Mouse (Mus musculus) Patski (cell line): ENCODE measurements around the gene Poc5. TPM values are rescaled to one million over a fixed set of nuclear protein-coding genes. Genes with fewer than 3 reads are reported as not detected.

Experiments used
- ATAC-seq: fragments of 100-300 bp; one replicate; pipeline ENCODE4 v1.8.0; 2021
- CTCF ChIA-PET: fragments of 350-600 bp; sonication (Branson Sonifier 250); formaldehyde crosslinking; loops from one replicate; lab custom pipeline; 2022; ENCODE audit warnings: inconsistent platforms; lab: Charles Lee
- POLR2A ChIA-PET: fragments of 350-600 bp; sonication (Branson Sonifier 250); formaldehyde crosslinking; loops from one replicate; lab custom pipeline; 2022; ENCODE audit warnings: antibody characterized with exemption, inconsistent platforms; lab: Charles Lee
- DNase-seq: peaks from one replicate; pipeline ENCODE4 v3.0.0-alpha.2; 2011; ENCODE audit warnings: low read depth, low spot score
- H3K27me3 ChIP-seq: fragments of 371-371 bp; one replicate; pipeline ENCODE4 v1.5.1; 2021
- CTCF ChIP-seq: fragments of 100-300 bp; IDR thresholded peaks from one replicate; pipeline ENCODE4 v1.5.1; 2021
- in situ Hi-C: fragments of 300-500 bp; cut with MboI; formaldehyde crosslinking; loops from 3 replicates; pipeline ENCODE4 v1.11.1; 2018; ENCODE audit warnings: low pct_unique_long_range_greater_than_20kb, mixed read lengths
- polyA plus RNA-seq: library from polyadenylated mRNA; unstranded; gene quantifications from one replicate; pipeline ENCODE4 v1.2.3, GENCODE M21; 2021

Poc5 gene
- polyA plus RNA-seq, 1 experiment from 2014 or later = 17.6 TPM

DNA sequence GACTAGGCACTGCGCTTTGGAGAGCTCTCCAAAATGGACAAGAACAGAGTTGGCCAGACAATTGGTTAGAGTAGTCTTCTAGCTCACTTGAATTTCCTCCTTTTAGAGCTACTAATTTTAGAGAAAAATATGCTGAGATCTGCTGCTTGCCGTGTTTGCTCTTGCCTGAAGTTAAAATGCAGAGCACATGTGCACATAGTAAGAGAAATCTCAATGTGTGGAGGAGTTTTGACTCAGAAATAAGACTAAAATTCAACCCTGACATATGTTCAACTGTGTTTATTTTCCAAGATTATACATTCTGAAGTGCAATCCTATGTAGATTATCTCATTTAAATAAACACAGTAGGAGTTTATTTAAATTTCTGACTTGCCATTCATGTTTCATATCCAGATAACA lies 17.4 kb downstream of the Poc5 start:
- ChIA-PET POLR2A (no interaction called here), CTCF (interaction anchor here (0.9 to 1.2 kb wide), 2 partner anchors 11 to 188 kb away, joined by 3 to 5 read pairs; no protein-coding TSS in a partner anchor)
- ATAC-seq = no peak
- in situ Hi-C loops = no loop called here
- H3K27me3 ChIP-seq = no peaks in the 10 kb centered on the region
- TF ChIP-seq CTCF = no peak
- no peak for DNase-seq

DNA sequence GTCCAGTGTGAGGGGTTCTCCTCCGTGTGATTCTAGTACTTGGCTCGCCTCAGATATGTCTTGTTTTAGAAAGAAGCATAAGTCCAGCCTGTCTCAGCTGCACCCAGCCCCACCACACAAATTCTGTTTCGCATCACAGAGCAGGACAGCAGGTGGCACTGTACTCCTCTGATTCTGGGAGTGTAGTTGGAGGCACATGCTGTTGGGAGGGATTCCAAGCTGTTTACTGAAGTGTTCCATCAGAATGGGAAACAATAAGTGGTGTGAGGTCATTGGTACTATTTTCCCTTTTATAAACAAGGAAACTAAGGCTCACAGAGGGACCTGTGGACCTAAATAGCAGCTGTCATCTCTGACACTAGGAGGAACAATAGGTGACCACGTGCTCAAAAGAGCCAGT lies 18.9 kb downstream of the Poc5 start:
- TF ChIP-seq CTCF = peak; percentile 76
- no peak for DNase-seq
- no peaks in the 10 kb centered on the region for H3K27me3 ChIP-seq
- CTCF ChIA-PET = interaction anchor here (1.0 to 1.5 kb wide), 4 partner anchors 12 to 206 kb away, joined by 3 read pairs; no protein-coding TSS in a partner anchor
- ATAC-seq = no peak
- in situ Hi-C loops = no loop called here
- POLR2A ChIA-PET = no interaction called here

DNA sequence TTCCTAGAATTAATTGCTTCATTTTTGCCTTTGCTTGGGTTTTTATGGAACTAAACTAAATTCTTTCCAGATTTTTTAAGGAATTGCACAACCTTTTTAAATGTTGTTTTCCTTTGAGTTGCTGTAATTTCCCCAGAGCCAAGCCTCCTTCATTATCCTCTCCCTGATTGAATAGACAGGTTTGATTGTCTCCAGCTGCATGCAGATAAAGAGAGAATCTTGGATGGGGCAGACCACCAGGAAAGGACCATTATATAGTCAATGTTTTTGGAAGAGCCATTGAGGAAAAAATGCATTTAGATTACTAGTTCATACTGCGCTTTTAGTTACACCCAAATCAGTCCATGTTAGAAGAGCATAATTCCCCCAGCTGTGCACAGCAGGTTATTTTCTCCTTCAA lies 20.7 kb downstream of the Poc5 start:
- H3K27me3 ChIP-seq = no peaks in the 10 kb centered on the region
- TF ChIP-seq CTCF = no peak
- CTCF ChIA-PET = interaction anchor here (0.7 to 1.3 kb wide), 2 partner anchors 16 to 195 kb away, joined by 3 read pairs; no protein-coding TSS in a partner anchor
- in situ Hi-C loops = no loop called here
- DNase-seq (no peak), ATAC-seq (no peak)
- POLR2A ChIA-PET = no interaction called here

- H3K27me3 ChIP-seq = no peaks in the 10 kb centered on the region
- no peak for DNase-seq
- in situ Hi-C loops = no loop called here
- ChIA-PET CTCF (interaction anchor here (0.9 to 1.6 kb wide), 2 partner anchors 12 to 17 kb away, joined by 3 read pairs; no protein-coding TSS in a partner anchor), POLR2A (no interaction called here)
- no peak for TF ChIP-seq CTCF
- ATAC-seq = no peak
These were observed 26.3 kb downstream of the Poc5 start for GRCm38 (mm10) chr13:96414384-96414783.

- H3K27me3 ChIP-seq = no peaks in the 10 kb centered on the region
- in situ Hi-C loops = no loop called here
- DNase-seq (no peak), ATAC-seq (no peak)
- POLR2A ChIA-PET = no interaction called here
- TF ChIP-seq CTCF = no peak
- CTCF ChIA-PET = interaction anchor here (1.3 kb wide), 1 partner anchor 9 kb away, joined by 4 read pairs; no protein-coding TSS in a partner anchor
These were observed 28.3 kb downstream of the Poc5 start for GRCm38 (mm10) chr13:96416380-96416779.

- ChIA-PET CTCF (interaction anchor here (0.9 to 1.4 kb wide), 2 partner anchors 11 to 15 kb away, joined by 3 read pairs; no protein-coding TSS in a partner anchor), POLR2A (no interaction called here)
These were observed 29.2 kb downstream of the Poc5 start for GRCm38 (mm10) chr13:96417261-96417813.

GRCm38 (mm10) chr13:96418487-96418886 lies 30.4 kb downstream of the Poc5 start:
- ChIA-PET POLR2A (no interaction called here), CTCF (no interaction called here)
- H3K27me3 ChIP-seq = no peaks in the 10 kb centered on the region
- in situ Hi-C loops = no loop called here
- DNase-seq (no peak), ATAC-seq (no peak)
- no peak for TF ChIP-seq CTCF

More at GRCm38 (mm10) chr13:96417261-96417813, 29.2 kb downstream of the Poc5 start:
- in situ Hi-C loops = no loop called here
- DNase-seq = no peak
- no peak for ATAC-seq
- no peak for TF ChIP-seq CTCF
- no peaks in the 10 kb centered on the region for H3K27me3 ChIP-seq

DNA sequence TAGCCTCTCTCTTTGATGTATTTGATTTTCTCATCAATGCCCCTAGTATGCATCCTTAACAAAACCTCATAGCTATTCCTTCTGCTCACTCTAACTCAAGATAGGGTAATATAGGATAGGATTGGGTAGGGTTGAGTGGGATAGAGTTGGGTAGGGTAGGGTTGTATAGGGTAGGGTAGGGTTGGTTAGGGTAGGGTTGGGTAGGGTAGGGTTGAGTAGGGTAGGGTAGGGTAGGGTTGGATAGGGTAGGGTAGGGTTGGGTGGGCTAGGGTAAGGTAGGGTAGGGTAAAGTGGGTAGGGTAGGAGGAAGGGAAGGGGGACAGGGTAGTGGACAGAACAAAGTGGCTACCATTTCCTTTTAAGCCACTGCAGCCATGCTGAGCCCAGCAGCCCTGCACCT lies 33.1 kb downstream of the Poc5 start:
- DNase-seq (no peak), ATAC-seq (no peak)
- in situ Hi-C loops = no loop called here
- ChIA-PET CTCF (interaction anchor here (1.7 kb wide), 1 partner anchor 10 kb away, joined by 5 read pairs; no protein-coding TSS in a partner anchor), POLR2A (no interaction called here)
- no peaks in the 10 kb centered on the region for H3K27me3 ChIP-seq
- no peak for TF ChIP-seq CTCF

DNA sequence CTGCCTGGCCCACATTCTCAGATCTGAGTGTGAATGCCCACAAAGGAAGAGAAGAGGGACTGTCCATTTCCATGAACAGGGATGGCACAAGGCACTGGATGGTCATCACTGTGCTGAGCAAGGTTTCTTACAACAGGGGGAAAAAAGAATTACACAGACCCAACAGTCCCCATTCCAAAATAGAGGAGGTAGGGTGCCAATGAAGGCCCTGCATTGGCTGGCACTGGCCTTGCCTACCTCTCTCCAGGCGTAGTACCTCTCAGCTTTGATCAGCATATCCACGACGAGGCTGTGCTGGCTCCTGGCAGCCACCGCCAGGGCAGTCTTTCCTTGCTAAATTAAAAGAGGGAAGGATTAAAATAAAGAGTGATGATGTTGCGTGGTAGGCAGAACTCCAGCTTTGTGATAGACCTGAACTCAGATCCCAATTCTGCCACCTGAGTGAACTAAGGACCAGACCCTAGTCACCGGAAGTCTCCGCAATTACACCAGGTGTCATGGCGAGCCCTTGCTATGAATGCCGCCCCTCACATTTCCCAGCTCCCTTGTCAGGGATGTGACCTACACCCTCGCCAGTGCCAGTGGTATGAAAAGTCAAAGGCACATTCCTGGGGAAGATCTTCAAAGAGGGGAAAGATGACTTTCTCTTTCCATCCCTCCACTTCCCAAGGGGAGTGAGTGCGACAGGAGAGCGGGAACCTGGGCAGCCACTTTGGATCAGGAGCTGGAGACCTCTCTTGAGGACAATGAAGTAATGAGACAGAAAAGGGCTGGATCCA lies 36.6 kb downstream of the Poc5 start:
- ChIA-PET CTCF (interaction anchor here (1.1 to 1.7 kb wide), 3 partner anchors 8 to 169 kb away, joined by 3 to 4 read pairs (median 3); no protein-coding TSS in a partner anchor), POLR2A (no interaction called here)
- ATAC-seq = no peak
- no peaks in the 10 kb centered on the region for H3K27me3 ChIP-seq
- DNase-seq = no peak
- no peak for TF ChIP-seq CTCF
- in situ Hi-C loops = no loop called here

DNA sequence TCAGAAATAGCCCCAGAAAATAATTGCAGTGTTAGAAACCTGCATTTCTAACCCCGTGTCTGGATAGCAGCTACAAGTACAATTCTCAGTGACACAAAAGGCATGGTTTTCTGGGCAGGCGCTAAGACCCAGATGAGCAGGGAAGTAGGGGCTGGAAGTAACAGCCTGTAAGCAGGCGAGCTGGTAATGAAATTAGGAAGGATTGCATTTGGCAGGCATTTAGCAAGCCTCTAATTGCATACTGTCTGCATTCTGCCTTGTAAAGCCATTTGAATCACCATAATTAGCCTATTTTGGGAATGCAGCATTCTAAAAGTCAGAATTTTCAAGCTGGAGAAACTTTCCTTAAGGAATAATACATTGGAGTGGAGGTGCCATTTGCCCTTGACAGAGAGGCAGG lies 38.0 kb downstream of the Poc5 start:
- H3K27me3 ChIP-seq = no peaks in the 10 kb centered on the region
- POLR2A ChIA-PET = interaction anchor here (0.6 to 0.8 kb wide), 3 partner anchors 15 to 347 kb away, joined by 3 to 4 read pairs (median 3); no protein-coding TSS in a partner anchor
- no peak for DNase-seq
- in situ Hi-C loops = no loop called here
- CTCF ChIA-PET = interaction anchor here (0.7 to 1.7 kb wide), 2 partner anchors 10 to 172 kb away, joined by 3 to 4 read pairs; no protein-coding TSS in a partner anchor
- ATAC-seq = no peak
- no peak for TF ChIP-seq CTCF
